Mouse (Mus musculus) lung, adult 2 months (tissue): ENCODE measurements around the gene Cradd.

Experiments
- CTCF ChIP-seq: fragments of 200-500 bp; IDR thresholded peaks from 2 replicates; pipeline ENCODE4 v1.5.1; 2011; ENCODE audit warnings: mild to moderate bottlenecking, low read length, control low read depth; ENCODE audit not compliant: insufficient read depth
- POLR2A ChIP-seq: fragments of 200-500 bp; IDR thresholded peaks from 2 replicates; pipeline ENCODE4 v1.6.1; 2011; ENCODE audit warnings: low read depth, mild to moderate bottlenecking, control low read depth, low read length, borderline replicate concordance; ENCODE audit errors: extremely low read depth

DNA sequence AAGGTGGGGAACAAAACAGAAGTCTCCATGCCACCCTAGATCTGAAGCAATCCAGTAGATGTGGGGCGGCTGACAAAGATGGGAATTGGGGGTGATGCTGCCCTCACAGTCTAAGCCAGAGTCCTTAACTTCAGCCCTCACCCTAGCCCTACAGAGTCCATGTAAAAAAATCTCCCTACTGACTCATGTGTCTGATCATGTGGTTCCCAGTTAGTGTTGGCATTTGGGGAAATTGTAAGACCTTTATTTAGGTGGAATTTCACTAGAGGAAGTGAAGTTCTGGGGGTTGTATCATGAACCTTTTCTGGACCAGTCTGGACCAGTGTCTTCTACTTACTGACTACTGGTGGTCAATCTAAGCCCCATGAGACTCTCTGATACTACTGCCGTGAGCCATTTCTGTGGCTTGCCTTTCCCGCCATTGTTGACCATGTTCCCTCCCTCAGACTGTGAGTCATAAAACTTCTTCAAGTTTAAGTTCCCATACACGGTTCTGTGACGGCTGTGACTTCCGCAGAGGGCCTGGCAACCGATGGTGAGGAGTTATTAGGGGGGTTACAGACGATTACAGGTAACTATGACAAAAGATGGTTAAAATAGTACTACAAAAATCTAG lies 23.6 kb downstream of the Cradd start:
- TF ChIP-seq POLR2A: no peak
- no peak for TF ChIP-seq CTCF
